In genomic region chr8:120431042-120431441, GRCm38 (mm10) we compare ENCODE assay signal across 27 mouse cellular contexts.
DNase-seq lines count a peak whose midpoint lies in the region; ATAC-seq lines count a peak whose summit lies in the region.
"Had no signal": no experiment of that assay in that cellular context is flagged by ENCODE, and none has a peak within 500 bp of the region (broad histone marks: within the 10 kb centered on the region; RNA-seq: fewer than 3 reads in every experiment).

No protein-coding gene starts in this region.

- H3K4me2 ChIP-seq in forebrain, embryonic 14.5 days (ENCODE audit: low read length) = no peak overlapping the region
- H3K4me2 ChIP-seq in forebrain, embryonic 11.5 days (ENCODE audit: low read depth, low read length, severe bottlenecking) = no peak overlapping the region
- no peak overlapping the region for H3K4me2 ChIP-seq in midbrain, embryonic 13.5 days (replicated peaks)
- H3K4me2 ChIP-seq: heart, embryonic 15.5 days; hindbrain, embryonic 15.5 days; intestine, embryonic 15.5 days; limb, embryonic 15.5 days; liver, embryonic 13.5 days; midbrain, embryonic 15.5 days; neural tube, embryonic 15.5 days had no signal

- peak; percentile 60 for DNase-seq in cerebellum, adult 9-10 months
- DNase-seq in cerebellum, postnatal 4 days (ENCODE audit: low spot score in 2 of 2) = no peak
- DNase-seq in forebrain, embryonic 14.5 days (ENCODE audit: low spot score) = no peak
- no peak for DNase-seq in forebrain, embryonic 11.5 days (ENCODE audit: low spot score)
- DNase-seq in midbrain, embryonic 10.5 days (ENCODE audit: low spot score) = no peak
- no peak for DNase-seq in layer of hippocampus, adult 18-20 months (ENCODE audit: low spot score in 2 of 2)
- DNase-seq: adrenal gland, postnatal 10 days; gastrocnemius, postnatal 14 days; kidney, adult 2 months; kidney, postnatal 36 days; left cerebral cortex, postnatal 4 days; liver, embryonic 13.5 days; lung, adult 18-20 months; lung, postnatal 4 days; retina, postnatal 1 day; right cerebral cortex, postnatal 14 days had no signal

- H3K4me1 ChIP-seq in forebrain, embryonic 14.5 days (ENCODE audit: control insufficient read depth, insufficient read depth, low read length) = peaks cover 29% of the 10 kb centered on the region
- H3K4me1 ChIP-seq in forebrain, embryonic 11.5 days (replicated peaks; ENCODE audit: control insufficient read depth, insufficient read depth, low read length) = peaks cover 18% of the 10 kb centered on the region
- H3K4me1 ChIP-seq in midbrain, embryonic 10.5 days = peaks cover 67% of the 10 kb centered on the region
- peaks cover 41% of the 10 kb centered on the region for H3K4me1 ChIP-seq in midbrain, embryonic 13.5 days (replicated peaks)

- H3K9me3 ChIP-seq in forebrain, embryonic 14.5 days (replicated peaks; ENCODE audit: control insufficient read depth, low read length) = peaks cover 3% of the 10 kb centered on the region; the same call in 1 of the 2 replicates
- H3K9me3 ChIP-seq in forebrain, embryonic 11.5 days (ENCODE audit: control insufficient read depth, low read length) = peaks cover 4% of the 10 kb centered on the region; the same call in 1 of the 2 replicates
- H3K9me3 ChIP-seq in midbrain, embryonic 10.5 days (replicated peaks) = peaks cover 8% of the 10 kb centered on the region; the same call in 1 of the 2 replicates
- no peaks in the 10 kb centered on the region for H3K9me3 ChIP-seq in midbrain, embryonic 13.5 days
- H3K9me3 ChIP-seq: heart, embryonic 10.5 days; heart, embryonic 15.5 days; hindbrain, embryonic 15.5 days; intestine, embryonic 15.5 days; limb, embryonic 15.5 days; midbrain, embryonic 15.5 days; neural tube, embryonic 15.5 days had no signal

- WGBS in forebrain, embryonic 14.5 days = 71% methylated on average over 12 of the region's 12 CpGs
- WGBS in forebrain, embryonic 11.5 days = 91% methylated on average over 12 of the region's 12 CpGs
- 84% methylated on average over 12 of the region's 12 CpGs for WGBS in midbrain, embryonic 10.5 days
- WGBS in midbrain, embryonic 13.5 days = 76% methylated on average over 12 of the region's 12 CpGs

- H3K36me3 ChIP-seq in forebrain, embryonic 14.5 days (ENCODE audit: control insufficient read depth, insufficient read depth, low read length) = no peaks in the 10 kb centered on the region
- H3K36me3 ChIP-seq in forebrain, embryonic 11.5 days (ENCODE audit: control insufficient read depth, insufficient read depth, low read length) = no peaks in the 10 kb centered on the region
- no peaks in the 10 kb centered on the region for H3K36me3 ChIP-seq in midbrain, embryonic 10.5 days
- no peaks in the 10 kb centered on the region for H3K36me3 ChIP-seq in midbrain, embryonic 13.5 days
- H3K36me3 ChIP-seq: heart, embryonic 10.5 days; heart, embryonic 15.5 days; hindbrain, embryonic 15.5 days; intestine, embryonic 15.5 days; limb, embryonic 15.5 days; liver, embryonic 13.5 days; midbrain, embryonic 15.5 days; neural tube, embryonic 15.5 days had no signal

- H3K9ac ChIP-seq in forebrain, embryonic 14.5 days (ENCODE audit: low read length) = no peak overlapping the region
- H3K9ac ChIP-seq in forebrain, embryonic 11.5 days (ENCODE audit: low read length) = no peak overlapping the region
- H3K9ac ChIP-seq in midbrain, embryonic 13.5 days (replicated peaks) = no peak overlapping the region
- H3K9ac ChIP-seq: heart, embryonic 15.5 days; hindbrain, embryonic 15.5 days; intestine, embryonic 15.5 days; limb, embryonic 15.5 days; liver, embryonic 13.5 days; midbrain, embryonic 15.5 days; neural tube, embryonic 15.5 days had no signal

- H3K27ac ChIP-seq in forebrain, embryonic 14.5 days (ENCODE audit: low read depth, low read length) = peak overlapping the region; percentile 46; the same call in 1 of the 2 replicates
- no peak overlapping the region for H3K27ac ChIP-seq in forebrain, embryonic 11.5 days (ENCODE audit: low read depth, low read length)
- H3K27ac ChIP-seq in midbrain, embryonic 10.5 days (replicated peaks) = peak overlapping the region; percentile 39; the same call in 1 of the 2 replicates
- no peak overlapping the region for H3K27ac ChIP-seq in midbrain, embryonic 13.5 days
- H3K27ac ChIP-seq: heart, embryonic 10.5 days; heart, embryonic 15.5 days; hindbrain, embryonic 15.5 days; intestine, embryonic 15.5 days; limb, embryonic 15.5 days; liver, embryonic 13.5 days; midbrain, embryonic 15.5 days; neural tube, embryonic 15.5 days had no signal

- no peak for ATAC-seq in forebrain, embryonic 14.5 days
- no peak for ATAC-seq in forebrain, embryonic 11.5 days (replicated peaks; ENCODE audit: low FRiP score)
- ATAC-seq in midbrain, embryonic 13.5 days = no peak
- ATAC-seq: intestine, embryonic 15.5 days; lung, postnatal 0 days; midbrain, embryonic 15.5 days; Patski had no signal

- H3K4me3 ChIP-seq in forebrain, embryonic 14.5 days (ENCODE audit: low read depth, low read length) = no peak overlapping the region
- H3K4me3 ChIP-seq in forebrain, embryonic 11.5 days (ENCODE audit: low read depth, low read length) = no peak overlapping the region
- H3K4me3 ChIP-seq in midbrain, embryonic 10.5 days = no peak overlapping the region
- H3K4me3 ChIP-seq in midbrain, embryonic 13.5 days (replicated peaks) = no peak overlapping the region
- H3K4me3 ChIP-seq: erythroblast, embryonic 14.5 days; heart, embryonic 10.5 days; heart, embryonic 15.5 days; hindbrain, embryonic 15.5 days; intestine, embryonic 15.5 days; limb, embryonic 15.5 days; liver, embryonic 13.5 days; midbrain, embryonic 15.5 days; neural tube, embryonic 15.5 days had no signal

- no peaks in the 10 kb centered on the region for H3K27me3 ChIP-seq in forebrain, embryonic 14.5 days (replicated peaks; ENCODE audit: control insufficient read depth, insufficient read depth, low read length)
- H3K27me3 ChIP-seq in forebrain, embryonic 11.5 days (ENCODE audit: control insufficient read depth, insufficient read depth, low read length) = no peaks in the 10 kb centered on the region
- H3K27me3 ChIP-seq in midbrain, embryonic 10.5 days (ENCODE audit: low read depth, poor library complexity, severe bottlenecking) = peaks cover 69% of the 10 kb centered on the region
- H3K27me3 ChIP-seq in midbrain, embryonic 13.5 days = no peaks in the 10 kb centered on the region; the same call in 1 of the 2 replicates
- H3K27me3 ChIP-seq: heart, embryonic 15.5 days; hindbrain, embryonic 15.5 days; intestine, embryonic 15.5 days; limb, embryonic 15.5 days; midbrain, embryonic 15.5 days; neural tube, embryonic 15.5 days; Patski had no signal

Comparison
In these comparisons a context has a peak if more than half of its experiments do, and no peak if none do; other contexts are left out.
1. H3K27ac ChIP-seq: peak in forebrain, embryonic 14.5 days (single experiment) and midbrain, embryonic 10.5 days (single experiment); none in forebrain, embryonic 11.5 days (single experiment) and midbrain, embryonic 13.5 days (single experiment).